ENCODE assay signal across 8 mouse cellular contexts in genomic region chr10:72654270-72655016, GRCm38 (mm10). TPM values are rescaled to one million over a fixed set of nuclear protein-coding genes. Genes with fewer than 3 reads are reported as not detected.
DNase-seq lines count a peak whose midpoint lies in the region; ATAC-seq and TF ChIP-seq lines count a peak whose summit lies in the region.

Gene Zwint, plus strand, starts transcription at chr10:72654845.

- TF ChIP-seq CTCF in kidney, postnatal 0 days (IDR thresholded peaks at IDR 0.05; ENCODE audit: low read depth), result no peak

- H3K4me3 ChIP-seq in heart, embryonic 12.5 days, result peak within 1 kb of the TSS; percentile 81
- peak within 1 kb of the TSS; percentile 53 for H3K4me3 ChIP-seq in kidney, postnatal 0 days (replicated peaks; ENCODE audit: low read depth, low read length)
- peak within 1 kb of the TSS; percentile 85 for H3K4me3 ChIP-seq in liver, embryonic 11.5 days (ENCODE audit: low read depth, low read length)
- peak within 1 kb of the TSS; percentile 87 for H3K4me3 ChIP-seq in stomach, embryonic 14.5 days (ENCODE audit: low read depth, low read length)

- 2% methylated on average over 36 of the region's 36 CpGs for WGBS in heart, embryonic 12.5 days
- WGBS in kidney, postnatal 0 days, result 2% methylated on average over 36 of the region's 36 CpGs
- WGBS in liver, embryonic 11.5 days, result 2% methylated on average over 36 of the region's 36 CpGs
- 2% methylated on average over 36 of the region's 36 CpGs for WGBS in stomach, embryonic 14.5 days

- peak within 1 kb of the TSS; percentile 96 for H3K27ac ChIP-seq in heart, embryonic 12.5 days (ENCODE audit: poor library complexity, severe bottlenecking)
- H3K27ac ChIP-seq in kidney, postnatal 0 days, result peak within 1 kb of the TSS; percentile 88
- H3K27ac ChIP-seq in liver, embryonic 11.5 days (ENCODE audit: low read depth, low read length), result peak within 1 kb of the TSS; percentile 94
- H3K27ac ChIP-seq in stomach, embryonic 14.5 days (ENCODE audit: low read length), result peak within 1 kb of the TSS; percentile 90

- peak; percentile 98 for DNase-seq in CD4-positive helper T cell, adult 2 months (ENCODE audit: low read depth, low spot score)
- peak; percentile 98 for DNase-seq in brain, embryonic 18.5 days (ENCODE audit: low read depth, low spot score)
- DNase-seq in kidney, postnatal 0 days (ENCODE audit: low spot score), result peak; percentile 99
- DNase-seq in liver, embryonic 11.5 days (ENCODE audit: low spot score), result peak; percentile 91
- DNase-seq in naive thymus-derived CD4-positive, alpha-beta T cell, adult 2 months (ENCODE audit: low read depth), result peak; percentile 98

- peak within 1 kb of the TSS; percentile 77 for H3K4me2 ChIP-seq in heart, embryonic 12.5 days
- peak within 1 kb of the TSS; percentile 67 for H3K4me2 ChIP-seq in kidney, postnatal 0 days (ENCODE audit: low read length)
- H3K4me2 ChIP-seq in liver, embryonic 11.5 days, result peak within 1 kb of the TSS; percentile 73
- peak within 1 kb of the TSS; percentile 78 for H3K4me2 ChIP-seq in stomach, embryonic 14.5 days (replicated peaks; ENCODE audit: low read depth, low read length)

- ATAC-seq in erythroid progenitor cell, adult 5-6 weeks (replicated peaks; ENCODE audit: low FRiP score, poor library complexity, severe bottlenecking), result peak; percentile 94
- peak; percentile 99 for ATAC-seq in heart, embryonic 12.5 days (ENCODE audit: insufficient number of reproducible peaks, low FRiP score)
- peak; percentile 98 for ATAC-seq in kidney, postnatal 0 days (replicated peaks; ENCODE audit: low FRiP score, low read depth)
- ATAC-seq in liver, embryonic 11.5 days (replicated peaks; ENCODE audit: low FRiP score), result peak; percentile 97
- peak; percentile 99 for ATAC-seq in stomach, embryonic 14.5 days (ENCODE audit: insufficient number of reproducible peaks, insufficient read depth, low FRiP score, low read depth)

- peaks cover 21% of the 10 kb centered on the region for H3K4me1 ChIP-seq in heart, embryonic 12.5 days (replicated peaks)
- 0 out of 2 replicates have a peak, but pooled peaks cover 6% of the 10 kb centered on the region for H3K4me1 ChIP-seq in kidney, postnatal 0 days (replicated peaks; ENCODE audit: insufficient read depth, low read length)
- peaks cover 10% of the 10 kb centered on the region for H3K4me1 ChIP-seq in liver, embryonic 11.5 days (replicated peaks; ENCODE audit: control insufficient read depth, insufficient read depth, low read length)
- peaks cover 10% of the 10 kb centered on the region; the same call in 1 of the 2 replicates for H3K4me1 ChIP-seq in stomach, embryonic 14.5 days (ENCODE audit: control insufficient read depth, insufficient read depth, low read length)

- peaks cover 28% of the 10 kb centered on the region for H3K36me3 ChIP-seq in heart, embryonic 12.5 days
- H3K36me3 ChIP-seq in kidney, postnatal 0 days (ENCODE audit: insufficient read depth, low read length), result peaks cover 18% of the 10 kb centered on the region
- H3K36me3 ChIP-seq in liver, embryonic 11.5 days (ENCODE audit: control insufficient read depth, insufficient read depth, low read length), result peaks cover 23% of the 10 kb centered on the region
- peaks cover 24% of the 10 kb centered on the region for H3K36me3 ChIP-seq in stomach, embryonic 14.5 days (ENCODE audit: control insufficient read depth, insufficient read depth, low read length)

- H3K9me3 ChIP-seq in heart, embryonic 12.5 days (replicated peaks), result no peaks in the 10 kb centered on the region
- no peaks in the 10 kb centered on the region for H3K9me3 ChIP-seq in kidney, postnatal 0 days (replicated peaks; ENCODE audit: low read length)
- H3K9me3 ChIP-seq in liver, embryonic 11.5 days (ENCODE audit: control insufficient read depth, low read length), result no peaks in the 10 kb centered on the region
- H3K9me3 ChIP-seq in stomach, embryonic 14.5 days (ENCODE audit: control insufficient read depth, low read depth, low read length), result no peaks in the 10 kb centered on the region

- peak within 1 kb of the TSS; percentile 89 for H3K9ac ChIP-seq in heart, embryonic 12.5 days
- H3K9ac ChIP-seq in kidney, postnatal 0 days (ENCODE audit: low read depth, low read length), result peak within 1 kb of the TSS; percentile 65
- peak within 1 kb of the TSS; percentile 89 for H3K9ac ChIP-seq in liver, embryonic 11.5 days (ENCODE audit: low read depth, low read length)
- peak within 1 kb of the TSS; percentile 71 for H3K9ac ChIP-seq in stomach, embryonic 14.5 days (replicated peaks; ENCODE audit: low read depth, low read length)

- no peaks in the 10 kb centered on the region for H3K27me3 ChIP-seq in heart, embryonic 12.5 days (replicated peaks)
- H3K27me3 ChIP-seq in kidney, postnatal 0 days (ENCODE audit: insufficient read depth, low read length), result no peaks in the 10 kb centered on the region
- no peaks in the 10 kb centered on the region for H3K27me3 ChIP-seq in liver, embryonic 11.5 days (replicated peaks; ENCODE audit: control insufficient read depth, insufficient read depth, low read length)
- no peaks in the 10 kb centered on the region for H3K27me3 ChIP-seq in stomach, embryonic 14.5 days (ENCODE audit: control insufficient read depth, insufficient read depth, low read length)

RNA-seq across cellular contexts. Expression of gene Zwint, which starts in this region (rescaled TPM):
- 83.6 and 96.4 TPM in 2 replicates for total RNA-seq in erythroid progenitor cell, adult 5-6 weeks (2015; ENCODE audit: low replicate concordance)
- total RNA-seq in erythroid progenitor cell, adult 5-6 weeks (2017; ENCODE audit: low replicate concordance), result 130 and 165 TPM in 2 replicates
- 302 and 304 TPM in 2 replicates for polyA plus RNA-seq in heart, embryonic 12.5 days (2016; fragmentation: Nextera tagmentation; extraction: Ambion mirVana)
- 182 and 191 TPM in 2 replicates for polyA plus RNA-seq in kidney, postnatal 0 days (2015; fragmentation: Nextera tagmentation; extraction: Ambion mirVana)
- polyA plus RNA-seq in liver, embryonic 11.5 days (2014; fragmentation: Nextera tagmentation; extraction: Ambion mirVana), result 292 and 308 TPM in 2 replicates
- polyA plus RNA-seq in stomach, embryonic 14.5 days (2014; fragmentation: Nextera tagmentation; extraction: Ambion mirVana), result 253 and 254 TPM in 2 replicates

Comparison
In these comparisons a context has a peak if more than half of its experiments do, and no peak if none do; other contexts are left out.
1. Peak in every context shown above with its lines: DNase-seq, ATAC-seq, H3K4me3 ChIP-seq and H3K27ac ChIP-seq.